Mouse (Mus musculus) hindbrain, embryonic 11.5 days (tissue): ENCODE measurements around the gene Gata2. TPM values are rescaled to one million over a fixed set of nuclear protein-coding genes. Genes with fewer than 3 reads are reported as not detected.
A peak's percentile ranks its signal among the peaks of the same experiment; 100 is the strongest.

Experiments
- ATAC-seq: fragments of 200-750 bp; cut with Nextera tagmentation; 2 replicates; pipeline ENCODE4 v1.8.0; 2017; ENCODE audit warnings: mild to moderate bottlenecking, moderate TSS enrichment, moderate library complexity; ENCODE audit not compliant: low FRiP score
- DNase-seq: peaks from one replicate; pipeline ENCODE4 v3.0.0-alpha.2; 2015; ENCODE audit warnings: low spot score
- H3K27ac ChIP-seq: fragments of 300-500 bp; sonication (generic); 2 replicates; pipeline ENCODE4 v1.5.1; 2014; ENCODE audit warnings: mild to moderate bottlenecking, low read depth, low read length
- H3K27me3 ChIP-seq: fragments of 300-500 bp; sonication (generic); 2 replicates; pipeline ENCODE4 v1.6.1; 2014; ENCODE audit warnings: mild to moderate bottlenecking, low read length, moderate library complexity, mixed read lengths; ENCODE audit not compliant: control insufficient read depth, insufficient read depth
- H3K36me3 ChIP-seq: fragments of 300-500 bp; sonication (generic); 2 replicates; pipeline ENCODE4 v1.6.1; 2014; ENCODE audit warnings: mild to moderate bottlenecking, low read length, moderate library complexity, mixed read lengths; ENCODE audit not compliant: control insufficient read depth, insufficient read depth
- H3K4me1 ChIP-seq: fragments of 300-500 bp; sonication (generic); replicated peaks from 2 replicates; pipeline ENCODE4 v1.6.1; 2014; ENCODE audit warnings: low read length, mixed read lengths; ENCODE audit not compliant: control insufficient read depth, insufficient read depth
- H3K4me2 ChIP-seq: fragments of 300-500 bp; sonication (generic); replicated peaks from 2 replicates; pipeline ENCODE4 v1.6.1; 2014; ENCODE audit warnings: mild to moderate bottlenecking, low read depth, low read length
- H3K4me3 ChIP-seq: fragments of 300-500 bp; sonication (generic); 2 replicates; pipeline ENCODE4 v1.5.1; 2014; ENCODE audit warnings: low read depth, low read length
- H3K9ac ChIP-seq: fragments of 300-500 bp; sonication (generic); 2 replicates; pipeline ENCODE4 v1.6.1; 2014; ENCODE audit warnings: low read depth, low read length
- H3K9me3 ChIP-seq: fragments of 300-500 bp; sonication (generic); 2 replicates; pipeline ENCODE4 v1.6.1; 2016; ENCODE audit warnings: low read length; ENCODE audit not compliant: control insufficient read depth
- WGBS: fragments of 180-500 bp; shearing (Covaris S2); extraction: QIAGEN DNeasy Blood & Tissue Kit; methylation state at CpG from one replicate; pipeline ENCODE4 v1.1.7; 2014; 5-methylcytosine and 5-hydroxymethylcytosine counted together
- polyA plus RNA-seq: library from polyadenylated mRNA; unstranded; fragments of >200 nt; fragmentation: Nextera tagmentation; extraction: Ambion mirVana; gene quantifications from 2 replicates; pipeline ENCODE4 v1.2.1, GENCODE M21; 2014

Gata2 gene
- polyA plus RNA-seq, 1 experiment from 2014 or later, result 26.3 TPM

DNA sequence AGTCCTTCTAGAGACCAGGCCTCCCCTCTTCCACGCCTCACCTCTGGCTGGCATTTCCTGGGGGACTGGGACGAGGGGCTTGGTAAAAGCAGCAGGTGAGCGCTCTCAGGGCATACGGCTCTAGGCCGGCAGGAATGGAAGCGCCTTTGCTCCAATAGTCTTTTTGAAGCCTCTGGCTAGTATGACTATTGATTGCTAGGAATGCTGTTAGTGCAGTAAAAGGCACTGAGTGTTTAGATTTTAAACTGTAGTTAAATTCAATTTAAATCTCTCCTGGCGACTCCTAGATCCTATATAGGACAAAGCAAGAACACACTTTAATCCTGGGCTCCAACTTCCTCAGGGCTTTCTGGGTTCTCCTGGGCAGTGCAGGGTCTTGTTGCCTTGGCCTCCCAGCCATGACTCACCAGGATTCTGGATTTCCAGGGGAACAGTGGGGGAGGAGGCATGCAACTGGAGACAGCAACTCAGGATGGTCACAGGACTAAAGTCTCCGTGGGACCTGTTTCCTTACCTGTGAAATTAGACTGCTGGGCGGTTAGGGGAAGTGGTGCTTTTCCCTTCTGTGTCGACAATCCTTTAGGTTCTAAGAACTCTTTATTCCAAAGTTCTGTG, 10.2 kb downstream of the Gata2 start:
- 2% methylated on average over 10 of the region's 10 CpGs for WGBS
- no peak for ATAC-seq

DNA sequence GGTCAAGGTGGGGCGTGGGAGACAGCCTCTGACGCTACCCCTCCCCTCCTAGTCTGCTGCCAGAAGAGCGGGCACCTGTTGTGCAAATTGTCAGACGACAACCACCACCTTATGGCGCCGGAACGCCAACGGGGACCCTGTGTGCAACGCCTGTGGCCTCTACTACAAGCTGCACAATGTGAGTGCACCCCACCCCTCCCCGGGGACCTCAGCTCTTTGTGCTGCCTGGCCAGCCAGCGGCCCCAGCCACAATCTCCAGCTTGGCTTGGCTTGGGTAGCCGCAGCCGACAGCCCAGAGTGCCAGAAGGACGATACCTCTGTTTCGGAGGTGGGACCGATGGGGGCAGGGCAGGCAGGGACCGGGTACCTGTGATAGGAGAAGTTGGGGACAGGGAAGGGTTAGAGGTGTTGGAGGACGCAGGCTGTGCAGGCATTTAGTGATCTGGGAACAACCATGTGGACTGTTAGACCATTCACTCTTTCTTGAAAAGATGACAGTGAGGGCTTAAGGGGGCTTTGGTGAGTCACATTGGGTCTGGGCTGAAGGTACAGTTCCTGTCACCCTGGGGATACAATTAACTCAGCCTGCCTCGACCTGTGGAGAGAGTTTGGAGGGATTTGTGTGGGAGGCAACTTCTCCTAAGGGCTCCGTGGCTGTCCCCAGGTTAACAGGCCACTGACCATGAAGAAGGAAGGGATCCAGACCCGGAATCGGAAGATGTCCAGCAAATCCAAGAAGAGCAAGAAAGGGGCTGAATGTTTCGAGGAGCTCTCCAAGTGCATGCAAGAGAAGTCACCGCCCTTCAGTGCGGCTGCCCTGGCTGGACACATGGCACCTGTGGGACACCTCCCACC, 11.1 kb downstream of the Gata2 start:
- Histone ChIP-seq H3K4me1 (0 out of 2 replicates have a peak, but pooled peaks cover 3% of the 10 kb centered on the region), H3K27me3 (peaks cover 73% of the 10 kb centered on the region), H3K27ac (no peak overlapping the region), H3K36me3 (no peaks in the 10 kb centered on the region), H3K9me3 (no peaks in the 10 kb centered on the region), H3K9ac (no peak overlapping the region), H3K4me2 (no peak overlapping the region), H3K4me3 (no peak overlapping the region)
- 6% methylated on average over 25 of the region's 25 CpGs for WGBS
- ATAC-seq (no peak), DNase-seq (peak; percentile 61)

More for the DNA sequence above, 10.2 kb downstream of the Gata2 start:
- Histone ChIP-seq H3K4me1 (0 out of 2 replicates have a peak, but pooled peaks cover 3% of the 10 kb centered on the region), H3K27me3 (peaks cover 80% of the 10 kb centered on the region), H3K4me3 (no peak overlapping the region), H3K36me3 (no peaks in the 10 kb centered on the region), H3K4me2 (no peak overlapping the region), H3K9ac (no peak overlapping the region), H3K9me3 (no peaks in the 10 kb centered on the region), H3K27ac (no peak overlapping the region)
- peak; percentile 51 for DNase-seq

DNA sequence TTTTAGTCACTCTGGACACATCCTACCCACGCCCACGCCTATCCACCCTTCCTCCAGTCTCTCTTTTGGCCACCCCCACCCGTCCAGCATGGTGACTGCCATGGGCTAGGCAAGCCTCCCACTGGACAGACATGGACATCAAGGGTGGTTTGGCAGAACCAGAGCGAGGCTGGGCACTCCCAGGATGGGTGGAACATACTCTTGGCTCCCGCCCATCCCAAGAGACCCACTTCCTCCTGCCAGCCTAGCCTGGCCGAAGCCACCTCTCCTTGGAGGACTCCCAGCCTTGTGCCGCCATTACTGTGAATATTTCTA, 11.7 kb downstream of the Gata2 start:
- WGBS, result 31% methylated on average over 7 of the region's 7 CpGs
- Histone ChIP-seq H3K9ac (no peak overlapping the region), H3K27me3 (peaks cover 67% of the 10 kb centered on the region), H3K27ac (no peak overlapping the region), H3K4me3 (no peak overlapping the region), H3K9me3 (no peaks in the 10 kb centered on the region), H3K4me1 (0 out of 2 replicates have a peak, but pooled peaks cover under 1% of the 10 kb centered on the region), H3K36me3 (no peaks in the 10 kb centered on the region), H3K4me2 (no peak overlapping the region)
- DNase-seq (no peak), ATAC-seq (0 out of 2 replicates have a peak, but pooled peaks have one; percentile 8)

DNA sequence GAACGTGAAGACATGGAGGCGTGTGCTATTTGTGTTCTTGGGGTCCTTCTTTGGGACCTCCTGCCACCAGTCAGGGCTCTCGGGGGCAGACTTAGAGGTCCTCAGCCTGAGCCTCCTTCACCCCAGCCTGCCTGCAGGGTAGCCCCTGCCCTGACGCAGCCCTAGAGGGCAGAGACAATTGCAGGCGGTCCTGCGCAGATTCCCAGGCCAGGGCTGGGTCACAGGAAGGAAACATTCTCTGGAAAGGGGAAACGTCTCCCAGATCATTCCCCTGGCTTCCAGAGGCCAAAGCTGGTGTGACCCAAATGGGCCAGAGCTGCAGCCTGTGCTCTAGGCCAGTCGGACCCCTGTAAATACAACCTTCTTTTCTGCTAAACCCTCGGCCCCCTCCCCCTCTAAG, 12.2 kb downstream of the Gata2 start:
- H3K4me1 ChIP-seq, result no peaks in the 10 kb centered on the region
- no peak overlapping the region for H3K27ac ChIP-seq
- 12% methylated on average over 9 of the region's 9 CpGs for WGBS
- ATAC-seq (no peak), DNase-seq (peak; percentile 26)
- H3K36me3 ChIP-seq, result no peaks in the 10 kb centered on the region
- no peaks in the 10 kb centered on the region for H3K9me3 ChIP-seq
- no peak overlapping the region for H3K4me2 ChIP-seq
- no peak overlapping the region for H3K9ac ChIP-seq
- no peak overlapping the region for H3K4me3 ChIP-seq
- peaks cover 61% of the 10 kb centered on the region for H3K27me3 ChIP-seq

DNA sequence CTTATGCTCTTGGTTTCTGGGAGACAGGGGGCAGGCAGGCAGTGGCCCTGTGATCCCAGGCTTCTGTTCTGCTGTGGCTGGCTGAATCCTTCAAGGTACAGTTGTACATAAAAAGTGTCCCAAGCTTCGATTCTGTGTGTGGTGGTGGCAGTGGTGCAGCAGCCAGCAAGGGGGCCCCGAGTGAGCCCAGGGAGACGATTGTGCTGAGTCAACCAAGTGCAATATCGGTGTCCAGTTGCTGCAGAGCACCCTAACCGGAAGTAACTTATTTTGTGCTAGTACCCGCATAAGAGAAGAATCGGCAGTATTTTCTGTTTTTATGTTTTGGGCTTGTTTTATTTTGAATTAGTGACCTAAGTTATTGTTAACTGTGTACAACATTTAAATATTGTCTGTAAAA, 12.9 kb downstream of the Gata2 start:
- Histone ChIP-seq H3K27me3 (peaks cover 54% of the 10 kb centered on the region), H3K4me3 (no peak overlapping the region), H3K4me1 (no peaks in the 10 kb centered on the region), H3K9me3 (no peaks in the 10 kb centered on the region), H3K9ac (no peak overlapping the region), H3K27ac (no peak overlapping the region), H3K4me2 (no peak overlapping the region), H3K36me3 (no peaks in the 10 kb centered on the region)
- 47% methylated on average over 7 of the region's 7 CpGs for WGBS
- DNase-seq (no peak), ATAC-seq (no peak)

DNA sequence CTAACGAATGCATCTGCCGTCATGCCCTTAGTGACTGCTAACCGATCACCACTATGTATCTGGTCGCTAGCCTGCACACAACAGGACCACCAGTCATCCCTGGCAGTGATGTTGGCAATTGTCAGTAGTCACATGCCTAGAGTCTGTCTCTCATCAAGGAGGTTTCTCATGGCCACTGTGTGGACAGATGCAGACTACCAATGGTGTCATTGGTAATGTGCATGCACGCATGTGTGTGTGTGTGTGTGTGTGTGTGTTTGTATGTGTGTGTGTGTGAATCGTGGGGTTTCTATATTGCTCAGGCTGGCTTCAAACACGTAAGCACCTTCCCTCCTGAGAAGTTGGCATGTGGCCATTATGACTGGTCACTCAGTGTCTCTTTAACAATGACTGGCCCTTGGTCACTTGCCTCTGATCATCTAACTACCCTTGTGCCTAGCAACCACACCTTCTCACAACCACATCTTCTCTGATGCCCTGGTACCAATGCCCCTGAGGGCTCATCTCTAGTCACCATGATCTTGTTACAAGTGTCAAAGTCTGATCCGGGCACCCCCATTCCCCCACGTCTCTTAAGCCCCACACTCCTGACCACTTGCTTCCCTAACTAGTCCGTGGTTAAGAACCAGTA, 13.8 kb downstream of the Gata2 start:
- no peak overlapping the region for H3K27ac ChIP-seq
- H3K27me3 ChIP-seq, result peaks cover 48% of the 10 kb centered on the region
- no peaks in the 10 kb centered on the region for H3K36me3 ChIP-seq
- no peak overlapping the region for H3K4me3 ChIP-seq
- no peak for DNase-seq
- H3K9ac ChIP-seq, result no peak overlapping the region
- no peak overlapping the region for H3K4me2 ChIP-seq
- no peak for ATAC-seq
- H3K9me3 ChIP-seq, result no peaks in the 10 kb centered on the region
- no peaks in the 10 kb centered on the region for H3K4me1 ChIP-seq
- WGBS, result 86% methylated on average over 10 of the region's 10 CpGs

DNA sequence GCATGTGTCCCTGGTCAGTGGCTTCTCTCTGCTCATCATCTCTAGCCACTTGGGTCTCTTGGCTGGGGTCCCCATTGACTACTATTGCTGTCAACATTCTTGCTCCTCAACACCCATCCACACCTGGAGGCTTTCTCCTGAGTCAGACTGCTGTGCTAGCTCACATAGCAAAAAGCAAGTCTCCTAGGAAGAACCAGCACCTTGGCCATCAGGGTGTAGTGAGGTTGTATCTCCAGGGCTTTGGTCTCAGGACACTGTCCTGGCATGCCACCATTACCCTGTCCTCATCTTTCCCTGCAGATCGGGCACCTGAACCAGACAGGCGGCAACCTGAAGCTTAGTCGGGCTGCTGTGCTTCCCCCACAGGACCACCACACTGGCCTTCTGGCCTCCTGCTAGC, 14.6 kb downstream of the Gata2 start:
- no peak overlapping the region for H3K4me3 ChIP-seq
- no peak overlapping the region for H3K4me2 ChIP-seq
- ATAC-seq, result no peak
- H3K9me3 ChIP-seq, result no peaks in the 10 kb centered on the region
- H3K9ac ChIP-seq, result no peak overlapping the region
- 91% methylated on average over 3 of the region's 3 CpGs for WGBS
- no peaks in the 10 kb centered on the region for H3K36me3 ChIP-seq
- no peaks in the 10 kb centered on the region for H3K4me1 ChIP-seq
- H3K27me3 ChIP-seq, result peaks cover 44% of the 10 kb centered on the region
- DNase-seq, result no peak
- no peak overlapping the region for H3K27ac ChIP-seq

DNA sequence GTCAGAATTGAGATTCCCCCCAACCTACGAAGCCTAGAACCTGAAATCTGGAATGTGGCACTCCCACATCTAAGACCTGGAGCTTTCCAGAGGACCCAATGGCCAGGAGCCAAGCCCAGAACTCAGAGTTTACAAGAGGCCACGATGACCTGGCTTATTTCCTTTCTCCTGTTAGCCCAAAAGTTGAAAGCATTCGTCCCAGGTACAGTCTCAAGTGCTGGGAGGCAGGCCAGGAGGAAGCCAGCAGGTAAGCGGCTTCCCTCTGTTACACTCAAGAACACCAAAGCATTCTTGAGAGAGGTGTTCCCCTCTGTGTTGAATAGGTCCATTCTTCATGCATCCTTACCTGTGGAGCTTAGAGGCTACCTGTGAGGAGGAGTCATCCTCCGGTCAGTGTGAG, 15.8 kb downstream of the Gata2 start:
- H3K27me3 ChIP-seq, result peaks cover 33% of the 10 kb centered on the region
- no peaks in the 10 kb centered on the region for H3K4me1 ChIP-seq
- H3K27ac ChIP-seq, result no peak overlapping the region
- H3K9ac ChIP-seq, result no peak overlapping the region
- WGBS, result 79% methylated on average over 5 of the region's 5 CpGs
- no peak overlapping the region for H3K4me2 ChIP-seq
- no peaks in the 10 kb centered on the region for H3K9me3 ChIP-seq
- DNase-seq (no peak), ATAC-seq (no peak)
- no peak overlapping the region for H3K4me3 ChIP-seq
- H3K36me3 ChIP-seq, result no peaks in the 10 kb centered on the region
